Mouse (Mus musculus) layer of hippocampus, adult 18-20 months (tissue): Measurements from ENCODE around the gene Zfp235. TPM values are rescaled to one million over a fixed set of nuclear protein-coding genes. Genes with fewer than 3 reads are reported as not detected.

Source experiments
- DNase-seq, 2 experiments: peaks; one replicate each; pipeline ENCODE4 v3.0.0; 2022; ENCODE audit warnings: low spot score in 2 of 2
- long read RNA-seq: library from polyadenylated mRNA; stranded (forward); transcript quantifications from one replicate; pipeline ENCODE4 v2.0.0, GENCODE M21; 2021
- total RNA-seq, 2 experiments: library from RNA; stranded (reverse); gene quantifications; 2 replicates each; pipeline ENCODE4 v1.2.3; 2021

The Zfp235 gene
- total RNA-seq, result 10 to 100 TPM; 19.4 to 22.5 TPM
- long read RNA-seq, transcript Zfp235-201 (4 exons, 3,373 nt), result major isoform, 15 of 16 reads
- long read RNA-seq, partial matches to known transcripts, result 0 of 16 reads
- long read RNA-seq, other reads (novel, unspliced or antisense), result 1 of 16 reads

DNA sequence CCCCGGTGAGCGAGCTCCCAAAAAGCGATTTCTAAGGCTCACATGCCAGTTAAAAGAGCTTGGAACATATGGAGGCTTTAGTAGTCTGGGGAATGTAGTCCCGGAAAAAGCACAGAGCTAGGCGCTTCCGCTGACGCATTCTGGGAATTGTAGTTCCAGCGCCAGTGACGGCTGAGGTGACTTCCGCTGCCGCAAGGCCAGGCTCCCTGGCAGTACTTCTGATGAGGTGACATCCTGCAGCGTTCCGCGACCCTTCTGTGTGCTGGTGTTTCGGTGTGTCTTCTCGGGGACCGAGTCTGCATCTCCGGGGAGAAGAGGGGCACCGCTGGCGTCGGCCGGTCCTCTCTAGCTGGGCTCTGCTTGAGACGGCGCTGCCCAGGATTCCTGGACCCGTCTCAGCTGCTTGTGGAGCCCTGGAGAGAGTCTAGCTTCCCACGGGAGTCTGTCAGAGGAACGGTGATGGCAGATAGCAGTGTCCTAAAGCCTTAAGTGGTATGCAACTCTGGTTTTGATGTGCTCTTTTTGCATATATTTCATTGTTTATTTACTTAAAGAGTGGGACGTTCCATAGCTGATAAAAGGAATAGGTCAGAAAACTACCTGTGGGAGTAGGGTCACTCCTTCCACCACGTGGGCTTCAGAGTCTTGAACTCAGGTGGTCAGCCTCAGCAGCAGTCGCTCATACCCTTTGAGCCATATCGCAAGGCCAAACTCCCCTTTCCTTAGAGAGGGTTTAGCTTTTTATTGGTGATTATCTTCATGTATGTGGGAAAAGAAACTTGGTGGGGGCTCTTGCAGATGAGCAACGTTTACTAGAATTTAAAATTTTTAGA lies at the start of gene Zfp235:
TSS of gene Zfp235 (plus strand) at position 174 of the 833 bp plus-strand sequence.
- DNase-seq, result peak; percentile 91 to 96

DNA sequence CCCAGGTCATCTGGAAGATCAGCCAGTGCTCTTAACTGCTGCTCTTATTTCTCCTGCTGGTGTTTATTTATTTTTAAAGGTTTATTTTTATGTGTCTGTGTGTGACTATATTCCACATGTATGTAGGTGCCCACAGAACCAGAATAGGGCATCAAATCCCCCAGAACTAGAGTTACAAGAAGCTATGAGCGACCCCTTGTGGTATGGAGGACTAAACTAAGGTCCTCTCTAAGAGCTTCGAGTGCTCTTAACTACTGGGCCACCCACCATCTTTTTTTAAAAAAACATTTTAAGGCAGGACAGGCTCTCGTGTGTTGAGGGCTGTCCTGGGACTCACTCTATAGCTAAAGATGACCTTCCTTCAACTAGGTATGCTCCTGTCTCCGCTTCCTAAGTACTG lies 47.1 kb upstream of the Zfp235 start:
- DNase-seq, result no peak

DNA sequence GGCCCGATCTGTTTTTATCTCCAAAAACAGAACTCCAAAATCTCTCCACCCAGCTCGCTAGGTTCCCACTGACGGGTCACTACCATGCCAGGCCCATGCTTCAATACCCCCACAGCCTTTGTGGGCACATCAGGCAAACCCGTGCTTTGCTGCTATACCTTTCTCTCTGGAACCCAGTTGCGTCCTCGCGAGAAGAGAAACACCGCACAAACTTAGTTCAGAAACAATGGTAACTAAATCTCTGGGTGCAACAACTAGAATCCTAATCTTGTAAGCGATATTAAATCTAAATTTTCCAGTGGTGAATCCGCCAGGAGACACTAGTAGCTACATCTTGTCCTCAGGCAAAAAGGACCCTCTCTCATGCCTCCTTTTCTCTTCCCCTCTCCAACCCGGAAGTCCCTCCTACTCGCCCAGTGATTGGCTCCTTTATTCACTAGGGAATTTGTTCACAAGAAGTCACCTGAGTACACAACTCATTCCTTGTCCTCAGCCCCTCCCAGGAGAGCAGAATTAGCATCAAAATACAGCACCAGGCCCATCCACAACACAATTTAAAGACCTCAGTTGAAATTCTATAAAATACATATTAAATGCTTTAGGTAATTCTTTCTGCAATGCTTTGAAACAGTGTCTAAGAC lies 46.4 kb upstream of the Zfp235 start:
- no peak for DNase-seq

DNA sequence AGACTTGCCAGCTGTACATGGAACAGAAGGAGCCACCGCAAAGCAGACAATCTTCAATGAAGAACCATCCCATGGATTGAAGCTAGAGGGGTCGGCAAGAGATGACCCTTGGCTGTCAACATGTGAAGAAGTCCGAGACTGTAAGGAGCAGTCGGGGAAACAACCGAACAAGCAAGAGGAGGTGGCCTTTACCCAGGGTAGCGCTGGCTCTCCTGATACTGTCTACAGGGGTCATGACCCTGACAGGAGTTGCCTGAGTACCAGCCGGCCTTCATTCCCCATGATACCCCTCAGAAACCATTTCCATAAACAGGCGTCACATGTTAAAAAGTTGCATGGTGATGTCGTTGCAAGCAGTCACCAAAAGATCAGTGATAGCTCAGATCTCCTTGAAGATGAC lies 29.6 kb upstream of the Zfp235 start:
- DNase-seq, result no peak

DNA sequence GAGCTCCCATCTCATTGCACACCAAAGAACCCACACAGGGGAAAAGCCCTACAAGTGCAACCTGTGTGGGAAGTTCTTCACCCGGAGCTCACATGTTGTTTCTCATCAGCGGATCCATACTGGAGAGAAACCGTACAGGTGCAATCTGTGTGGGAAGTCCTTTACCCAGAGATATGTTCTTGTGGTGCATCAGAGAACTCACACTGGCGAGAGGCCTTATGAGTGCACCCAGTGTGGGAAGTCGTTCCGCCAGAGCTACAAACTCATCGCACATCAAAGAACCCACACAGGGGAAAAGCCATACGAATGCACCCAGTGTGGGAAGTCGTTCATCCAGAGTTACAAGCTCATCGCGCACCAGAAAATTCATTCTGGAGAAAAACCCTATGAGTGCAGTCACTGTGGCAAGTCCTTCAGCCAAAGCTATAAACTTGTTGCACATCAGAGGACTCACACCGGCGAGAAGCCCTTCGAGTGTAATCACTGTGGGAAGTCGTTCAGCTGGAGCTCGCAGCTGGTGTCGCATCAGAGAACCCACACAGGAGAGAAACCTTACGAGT lies 28.7 kb upstream of the Zfp235 start:
- DNase-seq, result no peak

DNA sequence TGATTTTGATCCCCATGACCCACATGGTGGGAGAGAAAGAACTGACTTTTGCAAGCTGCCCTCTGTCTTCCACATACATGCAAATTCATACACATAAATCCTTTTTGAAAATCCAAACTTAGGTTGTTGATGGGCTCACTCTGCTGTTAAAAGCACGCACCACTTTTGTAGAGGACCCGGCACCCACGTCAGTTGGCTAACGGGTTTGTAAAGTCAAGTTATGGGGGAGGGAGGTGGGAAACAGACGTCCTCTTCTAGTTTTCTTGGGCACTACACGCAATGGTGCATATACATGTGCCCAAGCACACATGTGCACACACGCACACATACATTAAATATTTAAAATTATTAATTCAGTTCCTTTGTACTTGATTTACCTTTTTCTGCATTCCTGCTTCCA lies 23.1 kb upstream of the Zfp235 start:
- DNase-seq, result no peak

DNA sequence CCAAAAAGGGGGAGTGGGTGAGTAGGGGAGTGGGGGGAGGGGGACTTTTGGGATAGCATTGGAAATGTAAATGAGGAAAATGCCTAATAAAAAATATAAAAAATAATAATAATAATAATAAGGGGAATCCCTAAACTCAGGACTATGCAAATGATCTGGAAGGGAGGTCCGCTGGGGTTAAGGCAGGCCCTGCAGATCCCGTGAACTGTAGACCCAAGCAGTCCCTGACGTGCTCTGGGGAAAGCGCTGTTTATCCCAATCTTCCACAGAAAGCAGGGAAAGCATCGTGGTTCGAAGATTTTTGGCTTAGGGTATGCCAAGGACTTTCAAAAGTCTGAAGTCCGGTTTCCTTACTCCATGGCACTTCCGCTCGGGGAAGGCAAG lies 22.2 kb upstream of the Zfp235 start:
- no peak for DNase-seq

DNA sequence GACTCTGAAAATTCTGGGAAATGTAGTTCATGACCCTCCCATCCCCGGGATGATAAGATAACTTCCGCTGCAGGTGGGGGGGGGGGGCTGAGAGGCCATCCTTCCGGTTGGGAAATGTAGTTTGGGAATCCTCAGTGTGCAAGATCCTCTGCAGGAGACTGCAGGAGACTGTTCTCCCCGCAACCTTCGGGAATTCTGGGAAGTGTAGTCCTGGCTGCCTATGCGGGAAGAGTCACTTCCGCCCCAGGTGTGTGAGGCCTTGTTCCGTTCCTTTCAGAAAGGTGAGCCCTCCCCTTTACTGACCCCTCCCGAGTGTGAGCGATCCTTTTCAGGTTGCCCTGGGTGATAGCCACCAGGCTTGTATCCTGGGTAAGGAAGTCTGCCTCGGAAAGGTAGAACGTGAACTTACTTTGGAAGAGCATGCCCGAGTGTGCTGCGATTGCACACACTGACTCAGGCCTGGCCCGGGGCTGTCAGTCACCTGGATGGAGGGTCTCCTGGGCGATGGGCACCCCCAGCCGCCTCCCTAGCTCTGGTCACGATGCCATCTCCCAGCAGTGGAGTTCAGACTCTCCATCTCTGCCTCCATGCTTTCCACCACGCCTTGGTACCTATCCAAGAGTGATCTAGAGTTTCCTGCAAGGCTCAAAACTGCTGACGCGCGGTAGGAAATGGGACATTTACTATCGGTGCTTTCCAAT lies 21.7 kb upstream of the Zfp235 start, which contains the start of gene Zfp112:
TSS of gene Zfp112 (plus strand) at position 159 of the 701 bp plus-strand sequence.
- DNase-seq, result peak; percentile 82 to 88

DNA sequence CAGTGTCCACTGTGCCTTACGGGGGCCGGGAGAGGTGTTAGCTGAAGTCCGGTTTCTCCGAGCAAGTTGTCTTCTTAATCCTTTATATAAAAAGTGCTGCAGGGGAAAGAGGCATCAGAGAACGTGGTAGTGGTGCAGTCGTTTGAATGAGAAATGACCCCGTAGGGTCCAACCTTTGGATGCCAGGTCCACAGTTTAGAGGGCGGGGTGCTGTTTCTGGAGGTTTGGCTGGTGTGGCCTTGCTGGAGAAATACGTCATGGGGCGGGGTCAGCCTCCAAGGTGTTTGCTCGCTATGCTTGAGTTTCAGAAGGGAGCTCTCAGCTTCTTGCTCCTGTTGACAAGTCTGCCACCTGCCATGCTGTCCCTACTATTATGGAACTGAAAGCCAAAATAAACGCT lies 21.0 kb upstream of the Zfp235 start:
- DNase-seq, result peak in 1 of 2 experiments; percentile 16

DNA sequence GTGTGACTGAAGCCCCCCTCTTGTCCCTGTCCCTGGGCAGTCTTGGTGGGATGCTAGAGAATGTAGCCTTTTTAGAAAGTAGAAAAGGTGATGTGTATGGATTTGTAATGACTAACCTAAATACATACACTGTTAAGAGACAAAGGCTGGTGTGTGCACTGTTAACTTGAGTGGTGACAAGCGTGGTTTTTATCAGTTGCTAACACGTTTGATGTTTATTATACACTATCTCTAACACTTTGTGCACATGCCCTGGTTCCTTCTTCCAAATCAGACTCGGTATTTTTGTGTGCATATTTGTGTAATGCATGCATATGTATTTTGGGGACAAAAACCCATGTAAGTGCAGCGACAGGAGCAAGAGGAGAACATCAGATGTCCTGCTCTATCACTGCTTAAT lies 17.3 kb upstream of the Zfp235 start:
- DNase-seq, result no peak

DNA sequence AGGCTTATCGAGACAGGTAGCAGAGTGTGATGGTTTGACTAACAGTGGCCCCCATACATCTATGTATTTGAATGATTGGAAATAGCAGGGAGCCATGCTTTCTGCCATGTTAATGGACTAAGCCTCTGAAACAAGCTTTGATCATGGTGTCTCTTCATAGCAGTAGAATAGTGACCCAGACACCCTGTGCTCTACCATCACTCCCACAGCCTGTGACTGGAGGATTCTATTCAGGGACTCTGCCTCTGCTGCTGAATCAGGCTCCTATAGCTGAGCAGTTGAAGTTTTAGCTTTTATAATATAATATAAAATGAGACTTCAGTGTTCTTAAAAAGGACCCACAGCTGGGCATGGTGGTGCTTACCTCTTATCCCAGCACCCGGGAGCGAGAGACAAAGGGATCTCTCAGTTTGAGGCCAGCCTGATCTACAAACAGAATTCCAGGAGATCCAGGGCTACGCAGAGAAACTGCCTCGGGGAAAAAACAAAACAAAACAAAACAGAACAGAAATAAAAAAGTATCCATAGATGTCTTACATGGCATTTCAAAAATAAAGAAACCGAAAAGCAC lies 459 bp upstream of the Zfp235 start:
- DNase-seq, result no peak

DNA sequence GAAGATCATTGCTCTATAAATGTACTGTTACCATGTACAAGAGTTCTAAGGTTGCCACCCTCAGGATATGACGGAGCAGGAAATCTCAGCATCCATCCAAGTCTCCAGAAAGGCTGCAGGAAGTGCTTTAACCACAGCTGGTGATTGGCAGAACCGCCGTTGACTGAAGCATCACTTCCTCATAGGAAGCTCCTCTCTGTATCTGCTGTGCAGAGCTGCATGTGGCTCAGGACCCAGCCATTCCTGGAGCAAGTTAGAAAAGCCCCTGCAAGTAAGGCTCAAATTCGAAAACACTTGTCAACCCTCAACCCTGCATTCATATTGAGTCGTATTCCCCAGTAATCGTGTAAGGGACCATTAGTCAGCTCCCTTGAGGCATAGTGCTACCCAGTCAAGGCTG lies 8.6 kb downstream of the Zfp235 start:
- DNase-seq, result no peak

DNA sequence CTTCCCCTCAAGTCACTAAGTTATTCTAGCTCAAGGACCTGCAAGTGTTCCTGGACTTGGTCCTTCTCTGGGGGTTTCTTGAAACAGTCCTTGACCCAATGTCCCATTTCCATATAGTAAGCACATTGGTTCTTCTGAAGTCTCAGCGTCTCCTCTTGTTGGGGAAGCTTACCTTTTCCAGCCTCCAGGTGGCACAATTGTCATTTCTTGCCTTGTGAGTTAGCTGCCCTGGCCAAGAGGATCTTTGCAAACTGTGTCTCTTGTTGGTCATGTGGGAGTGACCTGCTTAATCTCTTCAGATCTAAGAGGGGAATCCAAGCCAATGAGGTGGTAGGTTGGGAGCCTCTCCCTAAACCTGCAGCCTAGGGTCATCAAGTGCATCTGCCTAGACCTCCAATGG lies 19.3 kb downstream of the Zfp235 start:
- DNase-seq, result no peak

DNA sequence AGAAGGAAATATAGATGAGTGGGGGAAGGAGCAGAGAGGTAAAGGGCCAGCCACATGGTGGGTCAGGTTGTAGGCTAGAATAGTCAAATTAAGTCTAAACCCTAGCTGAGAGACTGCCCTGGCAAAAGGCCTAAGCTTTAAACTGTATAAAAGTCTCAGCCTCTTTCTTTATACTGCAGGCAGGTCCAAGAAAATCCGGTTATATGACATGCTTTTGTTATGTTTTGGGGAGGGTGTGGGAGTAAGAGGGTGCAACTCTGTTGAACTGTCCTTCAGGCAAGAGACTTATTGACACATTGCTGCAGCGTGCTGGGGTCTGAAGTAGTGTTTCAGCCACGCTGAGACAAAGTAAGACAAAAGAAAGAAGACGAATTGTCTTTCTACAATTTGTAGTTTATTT lies 38.2 kb downstream of the Zfp235 start:
- DNase-seq, result no peak

DNA sequence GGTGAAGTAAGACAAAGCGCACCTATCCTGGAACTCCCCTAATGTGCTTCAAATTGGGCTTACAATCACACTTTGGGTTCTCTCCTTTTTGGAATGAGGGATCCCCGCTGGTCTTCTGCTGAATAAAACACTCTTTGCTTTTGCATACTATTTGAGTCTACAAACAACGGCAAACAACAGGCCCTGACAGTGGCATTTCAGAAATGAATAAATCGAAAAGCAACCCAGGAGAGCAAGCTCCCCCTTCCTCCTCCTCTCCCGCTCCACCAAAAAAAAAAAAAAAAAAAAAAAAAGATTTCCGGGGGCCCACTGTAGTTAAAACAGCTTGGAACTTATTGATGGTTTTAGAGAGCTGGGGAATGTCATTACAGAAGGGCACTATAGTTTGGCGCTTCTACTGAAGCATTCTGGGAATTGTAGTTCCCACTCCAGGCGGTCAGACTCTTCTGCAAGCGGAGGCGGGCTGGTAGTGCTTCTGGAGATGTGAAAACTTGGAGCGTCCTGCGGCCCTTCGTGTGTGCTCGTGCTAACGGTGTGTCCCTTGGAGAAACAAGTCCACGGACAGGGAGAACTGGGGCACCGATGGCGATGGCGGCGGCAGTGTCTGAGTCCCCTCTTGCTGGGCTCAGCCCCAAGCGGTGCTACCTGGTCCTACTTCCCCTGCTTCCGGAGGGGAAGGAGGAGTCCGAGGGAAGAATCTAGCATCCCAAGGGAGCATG lies 40.8 kb downstream of the Zfp235 start, which contains the start of gene Zfp114:
TSS of gene Zfp114 (plus strand) at position 443 of the 719 bp plus-strand sequence.
- DNase-seq, result peak; percentile 78 to 80

DNA sequence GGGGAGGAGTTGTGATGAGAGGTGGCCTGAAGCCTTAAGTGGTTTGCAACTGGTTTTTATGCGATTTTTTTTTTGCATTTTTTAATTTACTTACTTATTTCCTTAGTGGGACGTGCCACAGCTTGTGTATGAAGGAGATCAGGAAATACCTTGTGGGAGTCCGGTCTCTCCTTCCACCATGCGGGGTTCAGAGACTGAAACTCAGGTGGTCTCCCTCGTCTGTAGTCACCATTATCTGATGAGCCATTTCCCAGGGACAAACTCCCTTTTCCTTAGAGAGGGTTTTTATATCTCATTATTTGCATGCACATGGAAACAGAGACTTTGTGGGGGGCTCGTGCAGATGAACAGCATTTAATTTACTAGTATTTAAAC lies 41.4 kb downstream of the Zfp235 start:
- DNase-seq, result no peak

DNA sequence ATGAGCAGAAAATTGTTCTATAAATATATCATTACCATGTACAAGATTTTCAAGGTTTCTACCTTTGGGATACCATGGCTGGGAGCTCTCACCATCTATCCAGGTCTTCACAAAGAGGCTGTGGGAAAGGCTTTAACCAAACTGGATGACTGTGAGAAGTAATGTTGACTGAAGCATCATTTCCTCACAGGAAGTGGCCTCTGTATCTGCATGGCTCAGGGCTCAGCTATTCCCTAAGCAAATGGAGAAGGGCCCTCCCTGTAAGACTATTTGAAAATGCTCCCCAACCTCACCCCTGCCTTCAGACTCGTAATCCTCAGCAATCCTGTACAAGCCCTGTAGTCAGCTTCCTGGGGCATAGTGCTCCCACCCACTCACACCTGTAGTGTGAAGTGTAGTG lies 53.6 kb downstream of the Zfp235 start:
- no peak for DNase-seq

DNA sequence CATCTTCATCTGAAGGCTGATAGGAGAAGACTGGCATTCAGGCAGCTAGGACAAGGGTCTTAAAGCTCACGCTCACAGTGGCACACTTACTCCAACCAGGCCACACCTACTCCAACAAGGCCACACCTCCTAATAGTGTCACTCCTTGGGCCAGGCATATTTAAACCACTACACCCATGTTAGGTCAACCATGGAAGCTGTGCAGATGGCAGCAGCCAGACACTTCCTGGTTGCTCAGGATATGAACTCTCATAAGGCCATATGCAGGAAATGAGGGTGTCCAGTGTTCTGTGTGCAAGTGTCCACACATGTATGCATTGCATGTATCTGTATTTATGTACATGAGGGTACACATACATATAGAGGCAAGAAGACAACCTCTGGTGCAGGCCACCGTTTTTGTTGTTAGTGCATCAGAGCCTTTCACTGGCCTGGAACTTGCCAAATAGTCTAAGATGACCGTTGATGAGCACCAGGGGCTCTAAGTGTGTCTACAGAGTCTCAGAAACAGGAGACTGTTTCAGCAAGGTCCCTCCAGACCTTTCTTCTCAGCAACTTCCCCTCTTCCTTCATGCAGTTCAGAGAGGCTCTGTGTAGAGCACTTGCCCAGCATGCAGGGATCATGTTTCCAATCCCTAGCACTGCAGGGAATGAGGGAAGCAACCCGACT lies 55.1 kb downstream of the Zfp235 start:
- no peak for DNase-seq

DNA sequence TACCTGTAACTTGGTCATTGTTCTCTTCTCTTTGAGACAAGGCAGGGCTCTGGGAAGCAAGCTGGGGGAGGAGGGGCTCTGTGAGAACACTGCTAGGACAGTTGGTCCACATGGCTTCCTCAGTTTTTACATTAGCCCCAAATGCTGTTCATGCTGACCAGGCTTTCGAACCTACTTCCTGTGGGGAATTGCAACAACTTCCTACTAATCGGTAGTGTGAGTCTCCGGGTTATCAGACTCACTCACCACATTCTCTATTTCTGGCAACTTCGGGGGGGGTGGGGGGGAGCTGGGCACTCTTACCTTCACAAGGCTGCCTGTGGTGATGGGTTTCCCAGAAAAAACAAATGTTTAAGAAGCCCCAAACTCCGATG lies 55.6 kb downstream of the Zfp235 start:
- DNase-seq, result no peak

DNA sequence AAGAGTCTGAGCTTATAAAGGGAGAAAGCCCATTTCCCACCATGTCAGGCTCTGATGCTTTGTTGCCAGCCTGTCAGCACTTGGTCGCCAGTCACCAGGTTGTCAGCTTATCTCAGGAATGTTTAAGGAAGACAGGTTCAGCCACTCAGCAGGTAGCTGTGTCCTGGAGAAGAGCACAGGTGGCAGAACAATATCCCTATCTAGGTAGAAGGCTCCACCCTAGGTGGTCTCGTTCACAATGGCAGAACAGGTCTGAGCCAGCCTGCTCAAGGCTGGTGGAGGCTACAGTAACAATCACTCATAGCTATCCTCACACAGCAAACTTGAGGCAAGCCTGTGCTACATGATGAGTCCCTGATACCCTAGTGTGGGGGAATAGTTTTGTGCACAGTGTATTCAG lies 57.4 kb downstream of the Zfp235 start:
- no peak for DNase-seq
